Mouse (Mus musculus): ENCODE measurements at regions not wholly inside any gene's neighbourhood (a gene's known extent, or its start where the extent isn't known, plus 50 kb on each side); places are given as distances from the start of the nearest gene placed in this dataset.

- Histone ChIP-seq H3K36me3 (ENCODE audit: inconsistent target) (no peaks in the 10 kb centered on the region), H3K27ac (no peak overlapping the region), H3K4me3 (ENCODE audit: inconsistent target) (no peak overlapping the region), H3K79me2 (ENCODE audit: inconsistent target) (no peaks in the 10 kb centered on the region)
- 2% methylated on average over 33 of the region's 38 CpGs for WGBS (ENCODE audit: missing documents)
These were observed 223.4 kb downstream of the Mef2c start for GRCm38 (mm10) chr13:83727051-83727765.

DNA sequence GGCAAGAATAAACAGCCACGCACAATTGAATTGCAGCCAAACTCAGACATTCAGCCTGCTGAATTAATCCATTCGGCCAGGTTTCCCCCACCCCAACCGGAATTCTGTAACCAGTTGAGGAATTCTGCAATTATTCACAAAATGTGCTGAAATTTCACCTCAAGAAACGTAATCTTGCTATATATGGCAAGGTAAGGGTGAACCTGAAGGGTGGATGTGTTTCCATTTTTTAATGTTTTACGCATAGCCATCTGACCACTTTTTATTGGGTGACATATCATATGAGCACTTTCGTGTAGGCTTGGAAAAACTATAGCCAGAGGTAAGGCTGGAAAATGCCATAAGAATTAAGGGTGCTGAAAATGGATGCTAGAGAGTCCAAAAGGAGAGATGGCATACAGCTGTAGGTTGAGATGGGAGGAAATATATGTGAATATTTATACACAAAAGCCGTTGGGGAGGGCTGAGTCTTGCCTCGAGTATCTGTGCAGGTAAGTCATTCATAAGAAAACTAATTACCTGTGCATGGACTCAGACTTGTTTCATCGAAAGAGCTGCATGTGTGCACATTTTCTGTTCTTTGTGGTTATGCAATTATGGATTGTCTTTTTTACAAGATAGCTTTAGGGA is 224.0 kb downstream of the Mef2c start:
- Histone ChIP-seq H3K36me3 (ENCODE audit: inconsistent target) (no peaks in the 10 kb centered on the region), H3K27ac (no peak overlapping the region), H3K4me3 (ENCODE audit: inconsistent target) (no peak overlapping the region), H3K79me2 (ENCODE audit: inconsistent target) (no peaks in the 10 kb centered on the region)
- 17% methylated on average over 9 of the region's 9 CpGs for WGBS (ENCODE audit: missing documents)

- 11% methylated on average over 5 of the region's 5 CpGs for WGBS (ENCODE audit: missing documents)
- no peaks in the 10 kb centered on the region for H3K79me2 ChIP-seq (ENCODE audit: inconsistent target)
- no peak overlapping the region for H3K27ac ChIP-seq
- H3K36me3 ChIP-seq (ENCODE audit: inconsistent target) = no peaks in the 10 kb centered on the region
- H3K4me3 ChIP-seq (ENCODE audit: inconsistent target) = no peak overlapping the region
These were observed 224.7 kb downstream of the Mef2c start for GRCm38 (mm10) chr13:83728421-83729010.

- H3K4me3 ChIP-seq (ENCODE audit: inconsistent target) = no peak overlapping the region
- H3K27ac ChIP-seq = no peak overlapping the region
- no peaks in the 10 kb centered on the region for H3K79me2 ChIP-seq (ENCODE audit: inconsistent target)
- WGBS (ENCODE audit: missing documents) = 1% methylated on average over 29 of the region's 33 CpGs
- H3K36me3 ChIP-seq (ENCODE audit: inconsistent target) = no peaks in the 10 kb centered on the region
These were observed 225.6 kb downstream of the Mef2c start for GRCm38 (mm10) chr13:83729331-83730009.

DNA sequence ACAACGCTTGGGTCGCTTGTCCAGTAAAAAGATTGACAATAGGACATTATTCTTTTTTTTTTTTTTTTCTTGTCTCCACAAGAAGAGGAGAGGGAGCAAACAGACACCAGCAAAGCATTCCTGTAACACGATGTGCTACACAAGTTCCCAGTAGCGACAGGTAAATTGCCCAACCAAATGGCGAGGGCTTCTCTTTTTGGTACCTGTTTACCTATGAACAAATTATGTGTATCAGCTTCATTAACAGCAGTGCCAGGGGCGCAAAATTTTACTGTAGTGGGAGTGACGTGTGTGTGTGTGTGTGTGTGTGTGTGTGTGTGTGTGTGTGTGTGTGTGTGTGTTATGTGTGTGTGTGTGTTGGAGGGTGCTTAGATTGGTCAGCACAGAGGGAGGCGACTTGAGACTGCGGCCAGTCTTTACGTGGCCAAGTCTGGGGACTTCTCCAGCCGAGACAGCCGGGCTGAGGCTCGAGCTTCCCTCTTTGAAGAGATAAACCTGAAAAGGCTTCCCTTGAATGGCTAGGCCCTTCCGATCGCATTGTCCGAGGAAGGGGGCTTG is 226.4 kb downstream of the Mef2c start:
- H3K4me3 ChIP-seq (ENCODE audit: inconsistent target) = no peak overlapping the region
- H3K79me2 ChIP-seq (ENCODE audit: inconsistent target) = no peaks in the 10 kb centered on the region
- H3K36me3 ChIP-seq (ENCODE audit: inconsistent target) = no peaks in the 10 kb centered on the region
- no peak overlapping the region for H3K27ac ChIP-seq
- 10% methylated on average over 16 of the region's 16 CpGs for WGBS (ENCODE audit: missing documents)

DNA sequence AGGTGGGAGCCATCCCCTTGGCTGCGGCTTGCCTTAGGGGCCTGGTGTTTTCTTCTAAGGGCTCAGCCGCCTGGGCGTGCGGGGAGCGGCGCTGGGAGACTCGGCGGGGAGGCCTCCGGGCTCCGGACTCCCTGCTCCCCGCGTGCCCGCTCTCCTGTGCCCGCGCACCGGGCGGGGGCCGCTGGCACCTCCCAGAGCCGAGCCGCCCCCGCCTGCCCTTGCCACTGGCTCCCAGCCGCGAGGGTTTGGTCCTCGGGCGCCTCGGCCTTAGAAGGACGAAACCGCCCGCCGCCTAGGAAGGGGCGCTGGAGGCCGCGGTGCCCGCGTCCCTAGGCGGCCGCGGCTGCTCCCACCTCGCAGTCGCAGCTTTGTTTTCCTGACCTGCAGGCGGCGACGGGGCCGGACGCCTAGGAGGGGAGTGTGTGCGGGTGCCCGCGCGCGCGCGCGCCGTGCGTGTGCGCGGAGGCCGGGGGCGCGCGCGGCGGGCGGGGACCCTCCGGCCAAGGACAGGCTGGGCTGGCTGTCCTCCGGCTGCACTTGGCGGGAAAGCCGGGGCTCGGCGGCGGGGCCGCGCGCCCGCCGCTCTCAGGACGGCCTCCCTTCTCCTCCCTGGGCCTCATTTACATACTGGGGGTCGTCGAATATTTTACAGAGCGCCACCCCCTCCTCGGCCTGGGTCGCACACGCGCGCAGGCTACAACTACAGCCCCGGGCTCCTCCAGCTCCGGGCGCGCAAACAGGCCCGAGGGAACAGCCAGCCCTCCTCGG is 227.1 kb downstream of the Mef2c start:
- H3K79me2 ChIP-seq (ENCODE audit: inconsistent target) = no peaks in the 10 kb centered on the region
- no peak overlapping the region for H3K27ac ChIP-seq
- H3K36me3 ChIP-seq (ENCODE audit: inconsistent target) = no peaks in the 10 kb centered on the region
- H3K4me3 ChIP-seq (ENCODE audit: inconsistent target) = no peak overlapping the region
- WGBS (ENCODE audit: missing documents) = under 1% methylated on average over 62 of the region's 91 CpGs

GRCm38 (mm10) chr13:83731481-83732006 is 227.7 kb downstream of the Mef2c start:
- WGBS (ENCODE audit: missing documents) = 2% methylated on average over 10 of the region's 10 CpGs
- Histone ChIP-seq H3K79me2 (ENCODE audit: inconsistent target) (no peaks in the 10 kb centered on the region), H3K36me3 (ENCODE audit: inconsistent target) (no peaks in the 10 kb centered on the region), H3K4me3 (ENCODE audit: inconsistent target) (no peak overlapping the region), H3K27ac (no peak overlapping the region)

GRCm38 (mm10) chr13:83732283-83733121 is 228.7 kb downstream of the Mef2c start:
- Histone ChIP-seq H3K27ac (no peak overlapping the region), H3K79me2 (ENCODE audit: inconsistent target) (no peaks in the 10 kb centered on the region), H3K4me3 (ENCODE audit: inconsistent target) (no peak overlapping the region), H3K36me3 (ENCODE audit: inconsistent target) (no peaks in the 10 kb centered on the region)
- 6% methylated on average over 31 of the region's 31 CpGs for WGBS (ENCODE audit: missing documents)

- Histone ChIP-seq H3K27ac (no peak overlapping the region), H3K4me3 (ENCODE audit: inconsistent target) (no peak overlapping the region), H3K79me2 (ENCODE audit: inconsistent target) (no peaks in the 10 kb centered on the region), H3K36me3 (ENCODE audit: inconsistent target) (no peaks in the 10 kb centered on the region)
- WGBS (ENCODE audit: missing documents) = 9% methylated on average over 22 of the region's 24 CpGs
These were observed 229.6 kb downstream of the Mef2c start for GRCm38 (mm10) chr13:83733231-83733990.

DNA sequence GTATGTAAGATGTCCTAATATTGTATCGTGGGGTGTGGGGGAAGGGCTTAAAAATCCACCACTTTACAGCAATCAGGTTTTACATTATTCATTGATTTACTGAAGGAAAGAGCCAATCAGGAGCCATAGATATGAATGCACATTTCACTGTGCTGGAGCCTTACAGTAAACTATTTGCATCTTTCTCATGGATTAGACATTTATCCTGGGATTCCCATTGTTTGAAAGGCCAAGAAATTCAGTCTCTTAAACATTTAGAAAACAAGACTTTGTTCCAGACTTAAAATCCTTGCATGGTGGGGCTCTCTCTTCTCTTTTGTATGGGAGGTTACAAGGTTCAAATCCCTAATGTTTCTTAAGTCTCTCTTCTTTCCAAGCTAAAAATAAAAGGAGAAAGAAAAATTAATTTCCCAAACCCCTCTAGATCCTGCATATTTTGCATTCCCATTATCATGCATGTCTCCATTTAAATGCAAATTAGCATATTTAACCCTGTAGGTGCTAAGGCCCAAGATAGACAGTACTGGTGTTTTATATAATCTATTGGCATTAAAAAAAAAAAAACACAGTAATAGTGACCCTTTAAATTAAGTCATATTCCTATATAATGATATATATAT is 230.3 kb downstream of the Mef2c start:
- H3K79me2 ChIP-seq (ENCODE audit: inconsistent target) = no peaks in the 10 kb centered on the region
- no peak overlapping the region for H3K4me3 ChIP-seq (ENCODE audit: inconsistent target)
- no peak overlapping the region for H3K27ac ChIP-seq
- H3K36me3 ChIP-seq (ENCODE audit: inconsistent target) = no peaks in the 10 kb centered on the region
- 0% methylated on average over 1 of the region's 1 CpGs for WGBS (ENCODE audit: missing documents)

DNA sequence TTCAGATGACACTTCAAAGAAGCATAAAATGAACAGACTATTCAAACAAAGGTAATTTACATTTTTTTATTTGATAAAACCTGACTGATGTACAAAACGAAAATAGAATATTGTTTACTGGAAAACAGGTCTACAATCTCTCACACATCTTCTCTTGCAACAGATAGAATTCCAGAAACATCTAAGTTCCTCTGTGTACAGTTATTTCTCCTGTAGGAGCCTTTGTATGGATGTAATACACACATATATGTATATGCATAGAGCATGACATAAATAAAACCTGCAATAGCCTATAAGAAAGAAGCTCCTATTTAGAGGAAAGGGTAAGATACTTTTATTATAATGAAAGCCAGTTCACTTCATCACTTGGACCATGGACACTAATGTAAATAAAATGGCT is 230.8 kb downstream of the Mef2c start:
- no peak overlapping the region for H3K27ac ChIP-seq
- no peaks in the 10 kb centered on the region for H3K36me3 ChIP-seq (ENCODE audit: inconsistent target)
- WGBS (ENCODE audit: missing documents) = 45% methylated on average over 1 of the region's 1 CpGs

GRCm38 (mm10) chr13:83735101-83735500 is 231.3 kb downstream of the Mef2c start:
- WGBS (ENCODE audit: missing documents) = 80% methylated on average over 1 of the region's 1 CpGs
- Histone ChIP-seq H3K27ac (no peak overlapping the region), H3K79me2 (ENCODE audit: inconsistent target) (no peaks in the 10 kb centered on the region), H3K4me3 (ENCODE audit: inconsistent target) (no peak overlapping the region), H3K36me3 (ENCODE audit: inconsistent target) (no peaks in the 10 kb centered on the region)

More for the DNA sequence above, 230.8 kb downstream of the Mef2c start:
- H3K79me2 ChIP-seq (ENCODE audit: inconsistent target) = no peaks in the 10 kb centered on the region
- no peak overlapping the region for H3K4me3 ChIP-seq (ENCODE audit: inconsistent target)

Measured in macrophage (primary cell).